Mouse (Mus musculus) adrenal gland, adult 8-10 months (tissue): Measurements from ENCODE around the gene Gpr63. TPM values are rescaled to one million over a fixed set of nuclear protein-coding genes. Genes with fewer than 3 reads are reported as not detected.
"Not testable (repeated sequence)": the region's sequence is repeated elsewhere in the genome, so short reads cannot be mapped to it uniquely, and the experiment has no call there.

ENCODE experiments used
- DNase-seq: peaks from one replicate; pipeline ENCODE4 v3.0.0; 2022
- total RNA-seq, 4 experiments: library from RNA; stranded (reverse); gene quantifications; 2 replicates each; pipeline ENCODE4 v1.2.4; 2022

Gene Gpr63
- 1 to 10 TPM; 4.7 to 5.8 (median 5.1) TPM for total RNA-seq

GRCm38 (mm10) chr4:24966299-24966991, at the start of gene Gpr63:
Gpr63 (plus strand) TSS chr4:24966407.
- DNase-seq, result peak; percentile 46

GRCm38 (mm10) chr4:24920006-24920577, 46.1 kb upstream of the Gpr63 start:
- no peak for DNase-seq

GRCm38 (mm10) chr4:24924726-24925125, 41.5 kb upstream of the Gpr63 start:
- no peak for DNase-seq

GRCm38 (mm10) chr4:24928260-24928780, 37.9 kb upstream of the Gpr63 start:
- DNase-seq, result no peak

GRCm38 (mm10) chr4:24928926-24929325, 37.3 kb upstream of the Gpr63 start:
- no peak for DNase-seq

- DNase-seq, result no peak
Observed at GRCm38 (mm10) chr4:24942728-24943424, 23.3 kb upstream of the Gpr63 start.

GRCm38 (mm10) chr4:24965918-24966298, 299 bp upstream of the Gpr63 start:
- DNase-seq, result no peak

GRCm38 (mm10) chr4:24967251-24967650, 1.0 kb downstream of the Gpr63 start:
- no peak for DNase-seq

- DNase-seq, result no peak
Observed at GRCm38 (mm10) chr4:24978589-24978988, 12.4 kb downstream of the Gpr63 start.

GRCm38 (mm10) chr4:24985612-24986011, 19.4 kb downstream of the Gpr63 start:
- no peak for DNase-seq

- DNase-seq, result no peak
Observed at GRCm38 (mm10) chr4:24991475-24991874, 25.3 kb downstream of the Gpr63 start.

GRCm38 (mm10) chr4:25009328-25009727, 43.1 kb downstream of the Gpr63 start:
- DNase-seq, result not testable (repeated sequence)

GRCm38 (mm10) chr4:25011780-25012179, 45.6 kb downstream of the Gpr63 start:
- no peak for DNase-seq

- no peak for DNase-seq
Observed at GRCm38 (mm10) chr4:25012726-25013125, 46.5 kb downstream of the Gpr63 start.

GRCm38 (mm10) chr4:25015017-25015655, 48.9 kb downstream of the Gpr63 start:
- no peak for DNase-seq

- DNase-seq, result no peak
Observed at GRCm38 (mm10) chr4:25028252-25028651, 62.0 kb downstream of the Gpr63 start.

- no peak for DNase-seq
Observed at GRCm38 (mm10) chr4:25028752-25029151, 62.5 kb downstream of the Gpr63 start.

- no peak for DNase-seq
Observed at GRCm38 (mm10) chr4:25029875-25030274, 63.7 kb downstream of the Gpr63 start.

GRCm38 (mm10) chr4:25035158-25035791, 69.1 kb downstream of the Gpr63 start:
- no peak for DNase-seq

GRCm38 (mm10) chr4:25035806-25036205, 69.6 kb downstream of the Gpr63 start:
- DNase-seq, result no peak

GRCm38 (mm10) chr4:25037260-25037659, 71.1 kb downstream of the Gpr63 start:
- DNase-seq, result no peak

GRCm38 (mm10) chr4:25055541-25055940, 89.3 kb downstream of the Gpr63 start:
- DNase-seq, result not testable (repeated sequence)
